Mouse (Mus musculus): ENCODE measurements around the gene Fam172a. TPM values are rescaled to one million over a fixed set of nuclear protein-coding genes. Genes with fewer than 3 reads are reported as not detected.
"Not testable (repeated sequence)": the region's sequence is repeated elsewhere in the genome, so short reads cannot be mapped to it uniquely, and the experiment has no call there.

The Fam172a gene
- 29.6 and 32.1 TPM in 2 replicates for polyA plus RNA-seq (2016; fragmentation: Nextera tagmentation; extraction: Ambion mirVana)

DNA sequence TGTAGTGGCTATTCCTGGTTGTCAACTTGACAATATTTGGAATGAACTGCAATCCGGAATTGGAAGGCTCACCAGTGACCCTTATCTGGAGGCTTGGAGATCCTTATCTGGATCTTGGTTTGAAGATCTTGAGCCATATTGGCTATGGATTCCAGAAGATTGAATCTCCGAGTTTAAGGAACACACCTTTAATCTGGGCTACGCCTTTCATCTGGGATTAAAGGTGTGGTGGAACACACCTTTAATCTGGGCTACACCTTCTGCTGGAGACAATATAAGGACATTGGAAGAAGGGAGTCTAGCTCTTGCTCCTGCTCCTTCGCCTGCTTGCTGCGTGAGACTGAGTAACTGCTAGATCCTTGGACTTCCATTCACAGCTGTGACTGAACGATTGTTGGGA, at the start of gene Fam172a:
TSS of gene Fam172a (plus strand) at position 301 of the 400 bp plus-strand sequence.
- H3K27ac ChIP-seq; DNase-seq (ENCODE audit: extremely low spot score, low spot score); H3K4me1 ChIP-seq; H3K4me3 ChIP-seq; H3K9me3 ChIP-seq; H3K27me3 ChIP-seq (ENCODE audit: poor library complexity, severe bottlenecking); H3K36me3 ChIP-seq (replicated peaks): not testable (repeated sequence)
- no CpG with 5 or more reads among the region's 6 CpGs for WGBS

DNA sequence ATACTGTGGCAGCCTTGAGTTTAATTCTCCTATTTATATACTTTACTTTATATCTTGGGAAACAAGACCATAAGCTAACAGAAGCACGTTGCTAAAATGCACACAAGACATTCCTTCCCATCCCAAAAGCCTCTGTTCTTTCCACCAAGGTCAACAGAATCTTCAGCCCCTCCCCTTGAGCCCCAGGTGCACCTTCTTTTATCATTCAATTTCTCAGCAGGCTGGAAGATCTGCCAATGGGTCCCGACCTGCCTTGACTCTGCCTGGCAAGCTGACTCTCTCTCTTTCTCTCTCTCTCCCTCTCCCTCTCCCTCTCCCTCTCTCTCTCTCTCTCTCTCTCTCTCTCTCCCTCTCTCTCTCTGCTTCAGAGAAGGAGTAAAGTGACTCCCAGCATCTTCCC, 13.2 kb upstream of the Fam172a start:
- no peaks in the 10 kb centered on the region for H3K9me3 ChIP-seq
- H3K4me3 ChIP-seq = no peak overlapping the region
- WGBS = 28% methylated on average over 2 of the region's 2 CpGs
- H3K27me3 ChIP-seq (ENCODE audit: poor library complexity, severe bottlenecking) = no peaks in the 10 kb centered on the region
- H3K4me1 ChIP-seq = no peaks in the 10 kb centered on the region
- H3K36me3 ChIP-seq (replicated peaks) = no peaks in the 10 kb centered on the region
- H3K27ac ChIP-seq = no peak overlapping the region
- DNase-seq (ENCODE audit: extremely low spot score, low spot score) = no peak

DNA sequence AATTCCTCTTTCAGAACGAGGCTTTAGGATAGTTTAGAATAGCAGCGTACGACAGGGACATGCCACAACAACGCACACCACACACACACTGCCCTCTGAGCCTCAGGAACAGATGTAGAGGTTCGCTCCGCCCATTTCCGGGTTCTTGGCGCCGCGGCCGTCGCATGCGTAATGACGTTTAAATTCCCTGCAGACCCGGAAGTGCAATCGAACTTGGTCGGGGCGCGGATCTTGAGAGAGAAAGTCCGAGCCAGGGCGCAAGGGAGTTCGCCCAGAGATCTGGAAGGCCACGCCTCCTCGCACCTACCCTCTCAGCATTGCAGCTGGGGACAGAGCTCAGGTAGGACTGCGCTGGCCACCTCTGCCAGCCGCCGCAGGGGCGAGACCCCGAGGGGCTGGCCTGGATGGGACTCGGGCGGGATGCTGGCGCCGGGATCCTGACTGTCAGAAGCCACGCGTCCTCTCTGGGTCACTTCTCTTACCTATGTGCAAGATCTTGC, 6.7 kb downstream of the Fam172a start:
- H3K27me3 ChIP-seq (ENCODE audit: poor library complexity, severe bottlenecking) = no peaks in the 10 kb centered on the region
- H3K4me1 ChIP-seq = peaks cover 13% of the 10 kb centered on the region
- H3K36me3 ChIP-seq (replicated peaks) = no peaks in the 10 kb centered on the region
- peak overlapping the region; percentile 88 for H3K27ac ChIP-seq
- under 1% methylated on average over 35 of the region's 35 CpGs for WGBS
- no peaks in the 10 kb centered on the region for H3K9me3 ChIP-seq
- DNase-seq (ENCODE audit: extremely low spot score, low spot score) = peak; percentile 89
- H3K4me3 ChIP-seq = peak overlapping the region; percentile 72

DNA sequence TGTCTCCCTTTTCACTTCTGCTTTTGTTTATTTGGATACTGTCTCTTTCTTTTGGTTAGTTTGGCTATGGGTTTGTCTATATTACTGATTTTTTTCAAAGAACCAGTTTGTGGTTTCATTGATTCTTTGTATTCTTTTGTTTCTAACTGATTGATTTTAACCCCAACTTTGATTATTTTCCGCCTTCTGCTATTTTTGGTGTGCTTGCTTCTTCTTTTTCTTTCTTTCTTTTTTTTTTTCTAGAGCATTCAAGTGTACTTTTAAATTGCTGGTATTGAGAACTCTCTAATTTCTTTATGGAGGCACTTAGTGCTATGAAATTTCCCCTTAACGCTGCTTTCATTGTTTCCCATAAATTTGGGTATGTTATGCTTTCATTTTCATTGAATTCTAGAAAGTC, 15.7 kb downstream of the Fam172a start:
- Histone ChIP-seq H3K36me3 (replicated peaks) (no peaks in the 10 kb centered on the region), H3K4me1 (no peaks in the 10 kb centered on the region), H3K27ac (no peak overlapping the region), H3K9me3 (0 out of 2 replicates have a peak, but pooled peaks cover 3% of the 10 kb centered on the region), H3K27me3 (ENCODE audit: poor library complexity, severe bottlenecking) (no peaks in the 10 kb centered on the region), H3K4me3 (no peak overlapping the region)
- WGBS = 88% methylated on average over 2 of the region's 2 CpGs
- no peak for DNase-seq (ENCODE audit: extremely low spot score, low spot score)

DNA sequence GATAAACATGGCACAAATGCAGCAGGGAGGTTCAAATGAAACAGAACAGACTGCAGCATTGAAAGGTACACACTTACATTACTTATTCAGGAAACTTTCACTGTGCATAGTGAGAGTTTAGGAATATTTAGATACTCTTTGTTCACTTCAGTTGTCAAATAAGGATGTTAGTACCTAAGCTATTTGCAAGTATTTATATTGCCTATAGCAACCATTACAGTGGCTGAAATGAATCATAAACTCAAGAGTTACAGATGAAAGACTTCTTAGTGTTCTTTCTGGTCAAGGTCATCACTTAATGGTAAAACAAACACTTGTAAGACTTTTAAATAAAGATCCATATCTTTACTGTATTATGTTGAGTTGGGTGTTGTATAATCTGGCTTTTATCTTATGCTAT, 41.0 kb downstream of the Fam172a start:
- Histone ChIP-seq H3K27me3 (ENCODE audit: poor library complexity, severe bottlenecking) (no peaks in the 10 kb centered on the region), H3K27ac (no peak overlapping the region), H3K4me1 (no peaks in the 10 kb centered on the region), H3K36me3 (replicated peaks) (no peaks in the 10 kb centered on the region), H3K9me3 (no peaks in the 10 kb centered on the region), H3K4me3 (no peak overlapping the region)
- DNase-seq (ENCODE audit: extremely low spot score, low spot score) = no peak

DNA sequence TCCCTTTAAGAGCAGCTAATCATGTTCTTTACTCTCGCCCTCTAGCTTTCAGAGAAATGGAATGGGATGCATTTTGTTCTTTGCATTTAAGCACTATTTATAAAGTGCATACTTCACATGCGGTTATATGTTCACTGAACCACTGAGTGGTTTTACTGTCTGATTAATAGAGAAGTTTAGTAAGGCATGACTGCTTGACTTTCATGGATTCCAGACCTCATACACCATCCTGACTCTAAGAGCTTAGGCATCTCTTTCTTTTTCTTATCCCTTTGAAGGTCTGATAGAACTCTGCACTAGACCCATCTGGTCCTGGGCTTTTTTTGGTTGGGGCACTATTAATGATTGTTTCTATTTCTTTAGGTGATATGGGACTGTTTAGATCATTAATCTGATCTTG, 75.8 kb downstream of the Fam172a start:
- peaks cover 8% of the 10 kb centered on the region for H3K36me3 ChIP-seq (replicated peaks)
- peaks cover 7% of the 10 kb centered on the region for H3K9me3 ChIP-seq
- no peak overlapping the region for H3K27ac ChIP-seq
- H3K4me3 ChIP-seq = no peak overlapping the region
- H3K4me1 ChIP-seq = no peaks in the 10 kb centered on the region
- H3K27me3 ChIP-seq (ENCODE audit: poor library complexity, severe bottlenecking) = no peaks in the 10 kb centered on the region
- 88% methylated on average over 2 of the region's 2 CpGs for WGBS
- no peak for DNase-seq (ENCODE audit: extremely low spot score, low spot score)

DNA sequence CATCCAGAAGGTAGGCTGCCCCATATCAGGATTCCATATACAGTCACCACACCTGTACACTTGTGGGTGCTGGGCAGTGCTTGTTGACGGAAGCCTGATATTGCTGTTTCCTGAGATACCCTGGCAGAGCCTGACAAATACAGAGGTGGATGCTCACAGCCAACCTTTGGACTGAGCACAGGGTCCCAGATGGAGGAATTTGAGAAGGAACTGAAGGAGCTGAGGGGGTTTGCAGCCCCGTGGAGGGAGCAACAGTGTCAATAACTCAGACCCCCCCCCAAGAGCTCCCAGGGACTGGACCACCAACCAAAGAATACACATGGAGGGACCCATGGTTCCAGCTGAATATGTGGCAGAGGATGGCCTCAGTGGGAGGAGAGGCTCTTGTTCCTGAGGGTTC, 105.5 kb downstream of the Fam172a start:
- H3K4me3 ChIP-seq; H3K4me1 ChIP-seq; H3K9me3 ChIP-seq; H3K27me3 ChIP-seq (ENCODE audit: poor library complexity, severe bottlenecking); DNase-seq (ENCODE audit: extremely low spot score, low spot score); H3K36me3 ChIP-seq (replicated peaks); H3K27ac ChIP-seq: not testable (repeated sequence)
- 95% methylated on average over 2 of the region's 2 CpGs for WGBS

DNA sequence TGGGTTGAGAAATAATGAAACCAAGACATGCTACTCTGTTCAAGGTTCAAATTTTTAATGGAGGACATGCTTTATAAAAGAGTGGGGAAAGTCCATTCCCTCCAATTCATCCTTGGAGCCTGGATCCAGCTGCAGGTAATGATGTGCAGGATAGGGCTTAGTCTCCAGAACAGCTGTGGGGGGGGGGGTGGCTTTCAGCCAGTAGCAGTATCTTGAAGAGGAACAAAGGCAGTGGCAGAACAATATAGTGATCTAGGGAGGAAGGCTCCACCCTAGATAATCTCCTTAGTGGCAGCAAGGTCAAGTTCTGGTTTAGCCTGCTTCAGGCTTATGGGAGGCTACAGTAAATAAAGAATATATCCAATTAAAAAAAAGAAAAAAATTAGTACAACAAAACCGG, 108.6 kb downstream of the Fam172a start:
- no peak overlapping the region for H3K27ac ChIP-seq
- no peak overlapping the region for H3K4me3 ChIP-seq
- 87% methylated on average over 1 of the region's 1 CpGs for WGBS
- no peak for DNase-seq (ENCODE audit: extremely low spot score, low spot score)
- H3K4me1 ChIP-seq = no peaks in the 10 kb centered on the region
- H3K36me3 ChIP-seq (replicated peaks) = peaks cover 13% of the 10 kb centered on the region; the same call in 1 of the 2 replicates
- H3K27me3 ChIP-seq (ENCODE audit: poor library complexity, severe bottlenecking) = no peaks in the 10 kb centered on the region
- peaks cover 22% of the 10 kb centered on the region; the same call in 1 of the 2 replicates for H3K9me3 ChIP-seq

DNA sequence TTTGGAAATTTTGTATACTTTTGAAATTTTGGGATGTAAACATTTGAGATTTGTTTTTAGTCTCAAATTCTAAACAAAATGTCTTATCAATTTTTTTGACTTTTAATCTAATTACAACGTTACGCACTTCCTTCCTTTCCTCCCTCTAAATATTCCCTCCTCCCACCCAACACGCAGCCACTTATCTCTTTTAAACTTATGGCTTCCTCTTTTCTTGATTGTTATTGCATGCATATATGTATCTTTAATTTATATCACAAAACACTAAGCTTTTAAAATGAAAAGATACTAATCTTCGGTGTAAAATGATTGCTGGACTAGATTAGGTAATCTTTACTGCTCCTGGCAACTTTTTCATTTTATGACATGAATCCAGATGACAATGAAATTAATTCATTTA, 124.3 kb downstream of the Fam172a start:
- Histone ChIP-seq H3K27ac (no peak overlapping the region), H3K36me3 (replicated peaks) (no peaks in the 10 kb centered on the region), H3K4me3 (no peak overlapping the region), H3K4me1 (no peaks in the 10 kb centered on the region), H3K27me3 (ENCODE audit: poor library complexity, severe bottlenecking) (no peaks in the 10 kb centered on the region), H3K9me3 (no peaks in the 10 kb centered on the region)
- 97% methylated on average over 4 of the region's 4 CpGs for WGBS
- DNase-seq (ENCODE audit: extremely low spot score, low spot score) = no peak

DNA sequence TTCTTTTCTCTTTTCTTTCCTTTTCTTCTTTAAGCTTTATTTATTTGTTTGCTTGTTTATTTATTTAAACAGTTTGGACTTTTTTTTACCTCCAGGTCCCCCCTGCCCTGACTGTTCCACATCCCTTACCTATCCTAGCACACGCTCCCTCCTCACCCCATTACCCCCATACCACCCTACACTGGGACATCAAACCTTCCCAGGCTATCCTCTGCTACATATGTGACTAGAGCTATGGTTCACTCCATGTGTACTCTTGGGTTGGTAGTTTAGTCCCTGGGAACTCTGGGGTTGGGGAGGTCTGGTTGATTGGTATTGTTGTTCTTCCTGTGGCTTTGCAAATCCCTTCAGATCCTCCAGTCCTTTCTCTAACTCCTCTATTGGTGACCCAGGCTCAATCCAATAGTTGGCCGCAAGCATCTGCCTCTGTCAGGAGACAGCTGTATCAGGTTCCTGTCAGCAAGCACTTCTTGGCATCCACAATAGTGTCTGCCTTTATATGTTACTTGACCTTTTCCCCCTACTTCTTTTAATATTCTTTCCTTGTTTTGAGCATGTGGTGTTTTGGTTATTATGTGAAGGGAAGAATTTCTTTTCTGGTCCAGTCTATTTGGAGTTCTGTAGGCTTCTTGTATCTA, 141.3 kb downstream of the Fam172a start:
- Histone ChIP-seq H3K4me1 (no peaks in the 10 kb centered on the region), H3K4me3 (no peak overlapping the region), H3K27ac (no peak overlapping the region), H3K9me3 (no peaks in the 10 kb centered on the region), H3K36me3 (replicated peaks) (no peaks in the 10 kb centered on the region), H3K27me3 (ENCODE audit: poor library complexity, severe bottlenecking) (no peaks in the 10 kb centered on the region)
- 94% methylated on average over 2 of the region's 2 CpGs for WGBS
- DNase-seq (ENCODE audit: extremely low spot score, low spot score) = no peak

DNA sequence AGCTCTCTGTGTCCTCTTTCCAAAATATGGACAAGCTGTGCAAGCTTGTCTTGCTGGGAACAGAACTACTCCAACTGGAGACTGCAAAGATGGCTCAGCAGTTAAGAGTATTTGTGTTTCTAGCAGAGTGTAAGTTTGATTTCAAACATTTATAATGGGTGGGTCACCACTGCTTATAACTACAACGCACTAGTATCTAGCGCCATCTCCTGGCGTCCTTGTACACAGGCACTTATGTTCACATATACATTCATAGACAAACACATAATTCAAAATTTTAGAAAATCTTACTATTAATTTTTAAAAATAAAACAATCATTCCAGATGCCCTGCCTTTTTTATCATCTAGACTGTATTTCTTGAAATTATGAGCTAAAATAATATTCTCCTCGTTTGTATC, 147.0 kb downstream of the Fam172a start:
- no peak for DNase-seq (ENCODE audit: extremely low spot score, low spot score)
- Histone ChIP-seq H3K4me1 (no peaks in the 10 kb centered on the region), H3K9me3 (no peaks in the 10 kb centered on the region), H3K27ac (no peak overlapping the region), H3K36me3 (replicated peaks) (no peaks in the 10 kb centered on the region; the same call in 1 of the 2 replicates), H3K27me3 (ENCODE audit: poor library complexity, severe bottlenecking) (no peaks in the 10 kb centered on the region), H3K4me3 (no peak overlapping the region)
- WGBS = 86% methylated on average over 4 of the region's 4 CpGs

DNA sequence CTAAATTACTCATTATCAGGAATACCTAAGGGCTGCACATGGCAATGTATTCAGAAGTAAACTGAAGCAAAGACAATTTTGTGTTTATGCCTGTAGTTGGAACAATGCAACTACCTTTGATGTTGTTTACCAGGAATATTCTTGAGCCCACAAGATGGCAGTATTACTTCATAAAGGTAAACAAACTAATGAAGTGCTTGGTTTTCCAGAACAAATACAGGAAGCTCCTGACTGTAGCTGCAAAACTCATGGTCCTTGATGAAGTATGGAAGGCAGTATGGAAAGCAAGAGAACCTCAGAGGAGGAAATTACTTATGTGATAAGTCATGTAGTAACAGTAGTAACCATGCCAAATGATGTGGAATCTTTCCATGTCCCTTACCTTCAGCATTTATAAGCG, 163.0 kb downstream of the Fam172a start:
- Histone ChIP-seq H3K27ac (no peak overlapping the region), H3K9me3 (no peaks in the 10 kb centered on the region), H3K4me1 (peaks cover 14% of the 10 kb centered on the region), H3K36me3 (replicated peaks) (no peaks in the 10 kb centered on the region), H3K27me3 (ENCODE audit: poor library complexity, severe bottlenecking) (no peaks in the 10 kb centered on the region), H3K4me3 (no peak overlapping the region)
- DNase-seq (ENCODE audit: extremely low spot score, low spot score) = no peak
- 95% methylated on average over 1 of the region's 1 CpGs for WGBS

DNA sequence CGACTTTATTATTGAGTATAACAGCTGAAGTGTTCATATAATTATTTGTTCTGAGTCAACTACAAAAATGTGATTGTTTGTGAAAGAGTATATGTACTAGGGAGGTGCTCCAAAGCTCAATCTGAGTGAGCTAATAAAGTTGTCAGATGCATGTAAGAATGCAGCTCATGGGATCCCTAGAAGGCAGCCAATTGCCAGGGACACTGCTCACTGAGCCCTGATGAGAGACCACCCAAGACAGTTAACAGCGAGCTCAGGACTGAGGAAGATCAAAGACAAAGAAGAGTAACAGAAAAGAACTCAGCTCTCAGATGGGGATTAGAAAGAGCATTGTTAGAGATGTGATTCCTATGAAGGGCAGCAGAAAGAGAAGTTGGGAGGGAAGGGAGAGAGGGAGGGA, 166.5 kb downstream of the Fam172a start:
- Histone ChIP-seq H3K4me1 (peaks cover 14% of the 10 kb centered on the region), H3K4me3 (no peak overlapping the region), H3K9me3 (no peaks in the 10 kb centered on the region), H3K27ac (peak overlapping the region; percentile 64; the same call in 1 of the 2 replicates), H3K36me3 (replicated peaks) (no peaks in the 10 kb centered on the region), H3K27me3 (ENCODE audit: poor library complexity, severe bottlenecking) (no peaks in the 10 kb centered on the region)
- WGBS = 44% methylated on average over 2 of the region's 2 CpGs
- peak; percentile 21 for DNase-seq (ENCODE audit: extremely low spot score, low spot score)

DNA sequence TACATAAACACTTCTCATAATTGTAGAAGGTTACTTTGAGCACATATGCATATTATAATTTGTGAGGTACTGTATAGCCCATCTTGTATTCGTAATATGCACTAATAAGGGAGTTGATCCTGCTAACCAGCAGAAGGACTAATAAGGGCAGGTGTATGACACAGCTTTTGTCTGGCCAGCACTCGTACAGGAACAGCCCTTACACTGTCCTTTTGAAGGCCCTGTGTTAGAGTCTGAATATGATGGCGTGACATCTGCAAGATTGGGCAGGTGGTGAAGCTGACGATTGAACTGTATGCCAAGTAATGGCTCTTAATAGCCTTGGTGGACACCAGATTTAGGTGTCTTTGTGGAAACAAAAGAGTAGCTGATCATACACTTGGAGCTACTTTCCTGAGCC, 176.3 kb downstream of the Fam172a start:
- Histone ChIP-seq H3K4me3 (no peak overlapping the region), H3K27ac (no peak overlapping the region), H3K9me3 (no peaks in the 10 kb centered on the region), H3K36me3 (replicated peaks) (no peaks in the 10 kb centered on the region), H3K27me3 (ENCODE audit: poor library complexity, severe bottlenecking) (no peaks in the 10 kb centered on the region), H3K4me1 (peaks cover 7% of the 10 kb centered on the region)
- DNase-seq (ENCODE audit: extremely low spot score, low spot score) = no peak
- WGBS = 85% methylated on average over 4 of the region's 4 CpGs

Measured in forebrain, embryonic 10.5 days (tissue).